Mouse (Mus musculus): Measurements from ENCODE around the gene Mia3.

DNA sequence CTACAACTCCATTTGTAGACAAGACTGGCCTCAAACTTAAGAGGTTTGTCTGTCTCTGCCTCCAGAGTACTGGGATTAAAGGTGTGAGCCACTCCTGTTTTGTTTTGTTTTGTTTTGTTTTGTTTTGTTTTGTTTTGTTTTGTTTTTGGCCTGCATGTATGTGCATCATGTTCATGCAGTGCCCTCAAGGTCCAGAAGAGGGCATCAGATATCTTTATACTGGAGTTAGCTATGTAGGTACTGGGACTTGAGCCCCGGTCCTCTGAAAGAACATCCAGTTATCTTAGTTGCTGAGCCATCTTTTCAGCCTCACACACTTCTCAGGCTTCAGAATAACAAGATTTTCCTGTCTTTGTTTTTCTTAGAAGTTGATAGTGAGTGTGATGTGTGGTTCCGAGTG, 53.6 kb downstream of the Mia3 start:
- TF ChIP-seq CTCF (IDR thresholded peaks at IDR 0.05; ENCODE audit: control insufficient read depth, insufficient read depth, low read length) (no peak), POLR2A (IDR thresholded peaks at IDR 0.05; ENCODE audit: borderline replicate concordance, control insufficient read depth, low read depth, low read length) (no peak)

Measured in bone marrow, adult 2 months (tissue).